Mouse (Mus musculus): ENCODE results near the gene 4930595D18Rik.

DNA sequence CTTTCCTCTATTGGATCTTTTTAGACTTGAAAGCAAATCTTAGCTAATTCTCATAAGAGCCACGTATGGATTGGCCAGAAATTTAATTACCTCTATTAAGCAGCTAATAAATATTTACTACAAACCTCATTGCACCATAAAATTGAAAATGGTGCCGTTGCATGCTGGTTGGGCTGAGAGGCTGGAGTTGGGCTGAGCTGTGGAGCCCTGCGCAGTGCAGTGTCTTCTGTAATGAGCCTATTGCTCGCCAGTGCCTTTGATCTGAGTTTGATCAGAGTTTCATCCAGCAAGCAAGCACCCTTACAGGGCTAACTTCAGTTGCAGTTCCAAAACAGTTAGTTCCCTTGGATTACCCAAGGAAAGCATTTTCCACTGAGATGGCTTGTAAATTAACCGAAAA, 30.3 kb downstream of the 4930595D18Rik start:
- TF ChIP-seq CTCF (IDR thresholded peaks at IDR 0.05; ENCODE audit: low read depth, low read length) (no peak), POLR2A (IDR thresholded peaks at IDR 0.05; ENCODE audit: insufficient read depth, low read length) (no peak), EP300 (IDR thresholded peaks at IDR 0.05; ENCODE audit: insufficient read depth, low read depth, low read length) (no peak)
